Mouse (Mus musculus) heart, embryonic 14.5 days (tissue): ENCODE data around the gene Acbd5. TPM values are rescaled to one million over a fixed set of nuclear protein-coding genes. Genes with fewer than 3 reads are reported as not detected.

Experiments used
- polyA plus RNA-seq: library from polyadenylated mRNA; unstranded; fragments of >200 nt; fragmentation: Nextera tagmentation; extraction: Ambion mirVana; gene quantifications from 2 replicates; pipeline ENCODE4 v1.2.1, GENCODE M21; 2014

The Acbd5 gene
- polyA plus RNA-seq, 1 experiment from 2014 or later: 25.5 TPM

Other genes starting within 250 kb of the Acbd5 start
- gene Pdss1, start 172.6 kb upstream of the Acbd5 start, polyA plus RNA-seq: 29.5 and 33.1 TPM in 2 replicates
- 28.0 and 34.0 TPM in 2 replicates for gene Abi1, start 27.9 kb upstream of the Acbd5 start, polyA plus RNA-seq
- gene Mastl, start 87.9 kb downstream of the Acbd5 start, polyA plus RNA-seq: 8.6 and 11.2 TPM in 2 replicates
- gene Yme1l1, start 88.2 kb downstream of the Acbd5 start, polyA plus RNA-seq: 50.6 and 58.3 TPM in 2 replicates
- not detected in 2 replicates for gene 4931423N10Rik, start 139.3 kb downstream of the Acbd5 start, polyA plus RNA-seq